Mouse (Mus musculus): ENCODE measurements at regions not wholly inside any gene's neighbourhood (a gene's known extent, or its start where the extent isn't known, plus 50 kb on each side); places are given as distances from the start of the nearest gene placed in this dataset.

- DNase-seq (ENCODE audit: low read depth, low spot score): no peak
These were observed 615.9 kb upstream of the Sema6d start for GRCm38 (mm10) chr2:123473840-123474239.

GRCm38 (mm10) chr2:123486681-123487080 is 603.1 kb upstream of the Sema6d start:
- no peak for DNase-seq (ENCODE audit: low read depth, low spot score)

GRCm38 (mm10) chr2:123506162-123506561 is 583.6 kb upstream of the Sema6d start:
- DNase-seq (ENCODE audit: low read depth, low spot score): no peak

- DNase-seq (ENCODE audit: low read depth, low spot score): no peak
These were observed 582.7 kb upstream of the Sema6d start for GRCm38 (mm10) chr2:123507095-123507494.

- DNase-seq (ENCODE audit: low read depth, low spot score): no peak
These were observed 560.9 kb upstream of the Sema6d start for GRCm38 (mm10) chr2:123528915-123529314.

- DNase-seq (ENCODE audit: low read depth, low spot score): no peak
These were observed 556.6 kb upstream of the Sema6d start for GRCm38 (mm10) chr2:123532946-123533791.

- no peak for DNase-seq (ENCODE audit: low read depth, low spot score)
These were observed 538.4 kb upstream of the Sema6d start for GRCm38 (mm10) chr2:123551249-123551850.

- no peak for DNase-seq (ENCODE audit: low read depth, low spot score)
These were observed 531.6 kb upstream of the Sema6d start for GRCm38 (mm10) chr2:123558123-123558650.
